Mouse (Mus musculus) heart, adult 2 months (tissue): ENCODE data around the gene Dpf2.

Experiments
- CTCF ChIP-seq: fragments of 200-600 bp; IDR thresholded peaks from 2 replicates; pipeline ENCODE4 v1.8.1; 2022; ENCODE audit warnings: antibody characterized with exemption, mild to moderate bottlenecking, moderate library complexity
- EP300 ChIP-seq: fragments of 200-500 bp; IDR thresholded peaks from 2 replicates; pipeline ENCODE4 v1.6.1; 2011; ENCODE audit warnings: low read depth, low read length, control low read depth; ENCODE audit not compliant: insufficient read depth
- POLR2A ChIP-seq: fragments of 200-500 bp; IDR thresholded peaks from 2 replicates; pipeline ENCODE4 v1.6.1; 2011; ENCODE audit warnings: mild to moderate bottlenecking, low read depth, low read length, control low read depth; ENCODE audit not compliant: insufficient read depth

DNA sequence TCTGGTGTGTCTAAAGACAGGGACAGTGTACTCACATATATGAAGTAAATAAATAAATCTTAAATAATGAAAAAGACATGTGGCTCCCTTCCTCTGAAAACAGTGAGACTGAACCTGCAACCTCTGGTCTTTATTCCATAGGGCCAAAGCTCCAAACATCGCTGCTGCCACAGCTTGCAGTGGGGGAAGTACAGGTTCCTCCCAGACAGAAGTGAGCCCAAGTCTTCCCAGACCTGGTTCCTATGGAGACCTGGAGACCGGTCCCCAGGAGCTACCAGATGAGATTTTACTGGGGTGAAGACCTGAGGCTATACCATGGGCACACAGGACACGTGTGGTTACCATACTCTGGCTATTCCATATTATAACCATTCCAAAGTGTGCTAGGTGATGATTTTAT, 62.0 kb downstream of the Dpf2 start:
- TF ChIP-seq POLR2A (no peak), CTCF (no peak), EP300 (no peak)
